Mouse (Mus musculus): ENCODE data around the gene Ebf1. TPM values are rescaled to one million over a fixed set of nuclear protein-coding genes. Genes with fewer than 3 reads are reported as not detected.

Ebf1 gene
- polyA plus RNA-seq, 1 experiment, result 2.3 TPM

DNA sequence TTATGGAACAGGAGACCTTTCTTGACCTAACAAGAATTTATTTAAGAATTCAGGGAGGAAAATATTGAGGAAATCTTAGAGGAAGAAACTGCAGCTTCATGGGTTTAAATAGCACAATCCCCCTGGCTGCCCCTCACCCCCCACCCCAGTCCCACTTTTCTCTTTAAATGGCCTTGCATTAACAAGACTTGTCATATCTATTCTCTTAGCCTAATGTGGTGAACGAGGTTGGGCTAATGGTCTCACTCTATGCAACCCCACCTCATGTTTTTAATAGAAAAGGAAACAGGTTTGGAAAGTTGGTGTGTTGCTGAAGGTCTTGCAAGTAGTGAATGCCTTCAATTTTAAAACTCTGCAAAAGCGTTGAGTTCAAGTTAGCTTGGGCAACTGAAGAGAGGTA, 110.7 kb downstream of the Ebf1 start:
- no peak overlapping the region for H3K27ac ChIP-seq (ENCODE audit: insufficient read depth, low read length)
- no peak for TF ChIP-seq POLR2A (IDR thresholded peaks at IDR 0.05; ENCODE audit: insufficient read depth, low read length)
- TF ChIP-seq EP300 (IDR thresholded peaks at IDR 0.05; ENCODE audit: insufficient read depth, low read depth, low read length), result no peak
- TF ChIP-seq CTCF (IDR thresholded peaks at IDR 0.05; ENCODE audit: low read depth, low read length), result no peak

GRCm38 (mm10) chr11:44728271-44728670, 111.2 kb downstream of the Ebf1 start:
- Histone ChIP-seq H3K27ac (ENCODE audit: insufficient read depth, low read length) (no peak overlapping the region), H3K4me1 (ENCODE audit: control insufficient read depth, insufficient read depth, low read length) (no peaks in the 10 kb centered on the region), H3K27me3 (ENCODE audit: control insufficient read depth, insufficient read depth, low read length, poor library complexity, severe bottlenecking) (no peaks in the 10 kb centered on the region; the same call in 1 of the 2 replicates), H3K4me3 (ENCODE audit: low read depth, low read length) (no peak overlapping the region), H3K36me3 (ENCODE audit: control insufficient read depth, insufficient read depth, low read length, poor library complexity, severe bottlenecking) (no peaks in the 10 kb centered on the region), H3K9ac (ENCODE audit: low read depth, poor library complexity, severe bottlenecking) (no peak overlapping the region), H3K9me3 (replicated peaks; ENCODE audit: control insufficient read depth, insufficient read depth, low read length, poor library complexity, severe bottlenecking) (no peaks in the 10 kb centered on the region)
- no peak for TF ChIP-seq CTCF (IDR thresholded peaks at IDR 0.05; ENCODE audit: low read depth, low read length)

More for the DNA sequence above, 110.7 kb downstream of the Ebf1 start:
- no peak overlapping the region for H3K4me3 ChIP-seq (ENCODE audit: low read depth, low read length)
- no peaks in the 10 kb centered on the region for H3K36me3 ChIP-seq (ENCODE audit: control insufficient read depth, insufficient read depth, low read length, poor library complexity, severe bottlenecking)
- H3K9me3 ChIP-seq (replicated peaks; ENCODE audit: control insufficient read depth, insufficient read depth, low read length, poor library complexity, severe bottlenecking), result no peaks in the 10 kb centered on the region
- H3K27me3 ChIP-seq (ENCODE audit: control insufficient read depth, insufficient read depth, low read length, poor library complexity, severe bottlenecking), result no peaks in the 10 kb centered on the region; the same call in 1 of the 2 replicates
- H3K9ac ChIP-seq (ENCODE audit: low read depth, poor library complexity, severe bottlenecking), result no peak overlapping the region
- no peaks in the 10 kb centered on the region for H3K4me1 ChIP-seq (ENCODE audit: control insufficient read depth, insufficient read depth, low read length)

- H3K36me3 ChIP-seq (ENCODE audit: control insufficient read depth, insufficient read depth, low read length, poor library complexity, severe bottlenecking), result no peaks in the 10 kb centered on the region
- H3K4me1 ChIP-seq (ENCODE audit: control insufficient read depth, insufficient read depth, low read length), result no peaks in the 10 kb centered on the region
- H3K9me3 ChIP-seq (replicated peaks; ENCODE audit: control insufficient read depth, insufficient read depth, low read length, poor library complexity, severe bottlenecking), result no peaks in the 10 kb centered on the region
- no peaks in the 10 kb centered on the region for H3K27me3 ChIP-seq (ENCODE audit: control insufficient read depth, insufficient read depth, low read length, poor library complexity, severe bottlenecking)
- no peak overlapping the region for H3K27ac ChIP-seq (ENCODE audit: insufficient read depth, low read length)
- TF ChIP-seq CTCF (IDR thresholded peaks at IDR 0.05; ENCODE audit: low read depth, low read length) (no peak), POLR2A (IDR thresholded peaks at IDR 0.05; ENCODE audit: insufficient read depth, low read length) (no peak), EP300 (IDR thresholded peaks at IDR 0.05; ENCODE audit: insufficient read depth, low read depth, low read length) (no peak)
- H3K4me3 ChIP-seq (ENCODE audit: low read depth, low read length), result no peak overlapping the region
- no peak overlapping the region for H3K9ac ChIP-seq (ENCODE audit: low read depth, poor library complexity, severe bottlenecking)
Observed at GRCm38 (mm10) chr11:44729931-44730330, 112.8 kb downstream of the Ebf1 start.

GRCm38 (mm10) chr11:44731763-44732162, 114.6 kb downstream of the Ebf1 start:
- H3K9me3 ChIP-seq (replicated peaks; ENCODE audit: control insufficient read depth, insufficient read depth, low read length, poor library complexity, severe bottlenecking), result no peaks in the 10 kb centered on the region
- no peaks in the 10 kb centered on the region for H3K4me1 ChIP-seq (ENCODE audit: control insufficient read depth, insufficient read depth, low read length)
- H3K36me3 ChIP-seq (ENCODE audit: control insufficient read depth, insufficient read depth, low read length, poor library complexity, severe bottlenecking), result no peaks in the 10 kb centered on the region
- H3K27ac ChIP-seq (ENCODE audit: insufficient read depth, low read length), result no peak overlapping the region
- H3K9ac ChIP-seq (ENCODE audit: low read depth, poor library complexity, severe bottlenecking), result no peak overlapping the region
- TF ChIP-seq CTCF (IDR thresholded peaks at IDR 0.05; ENCODE audit: low read depth, low read length), result no peak
- TF ChIP-seq POLR2A (IDR thresholded peaks at IDR 0.05; ENCODE audit: insufficient read depth, low read length), result no peak
- no peak for TF ChIP-seq EP300 (IDR thresholded peaks at IDR 0.05; ENCODE audit: insufficient read depth, low read depth, low read length)
- H3K27me3 ChIP-seq (ENCODE audit: control insufficient read depth, insufficient read depth, low read length, poor library complexity, severe bottlenecking), result no peaks in the 10 kb centered on the region
- H3K4me3 ChIP-seq (ENCODE audit: low read depth, low read length), result no peak overlapping the region

GRCm38 (mm10) chr11:44733276-44733675, 116.2 kb downstream of the Ebf1 start:
- Histone ChIP-seq H3K27me3 (ENCODE audit: control insufficient read depth, insufficient read depth, low read length, poor library complexity, severe bottlenecking) (no peaks in the 10 kb centered on the region), H3K36me3 (ENCODE audit: control insufficient read depth, insufficient read depth, low read length, poor library complexity, severe bottlenecking) (no peaks in the 10 kb centered on the region), H3K4me3 (ENCODE audit: low read depth, low read length) (no peak overlapping the region), H3K9me3 (replicated peaks; ENCODE audit: control insufficient read depth, insufficient read depth, low read length, poor library complexity, severe bottlenecking) (no peaks in the 10 kb centered on the region), H3K4me1 (ENCODE audit: control insufficient read depth, insufficient read depth, low read length) (no peaks in the 10 kb centered on the region), H3K27ac (ENCODE audit: insufficient read depth, low read length) (no peak overlapping the region), H3K9ac (ENCODE audit: low read depth, poor library complexity, severe bottlenecking) (no peak overlapping the region)
- TF ChIP-seq CTCF (IDR thresholded peaks at IDR 0.05; ENCODE audit: low read depth, low read length) (no peak), POLR2A (IDR thresholded peaks at IDR 0.05; ENCODE audit: insufficient read depth, low read length) (no peak), EP300 (IDR thresholded peaks at IDR 0.05; ENCODE audit: insufficient read depth, low read depth, low read length) (no peak)

- no peak overlapping the region for H3K27ac ChIP-seq (ENCODE audit: insufficient read depth, low read length)
- no peak overlapping the region for H3K9ac ChIP-seq (ENCODE audit: low read depth, poor library complexity, severe bottlenecking)
- H3K36me3 ChIP-seq (ENCODE audit: control insufficient read depth, insufficient read depth, low read length, poor library complexity, severe bottlenecking), result no peaks in the 10 kb centered on the region
- no peaks in the 10 kb centered on the region for H3K27me3 ChIP-seq (ENCODE audit: control insufficient read depth, insufficient read depth, low read length, poor library complexity, severe bottlenecking)
- H3K4me3 ChIP-seq (ENCODE audit: low read depth, low read length), result no peak overlapping the region
- TF ChIP-seq CTCF (IDR thresholded peaks at IDR 0.05; ENCODE audit: low read depth, low read length), result no peak
- 0 out of 2 replicates have a peak, but pooled peaks cover 4% of the 10 kb centered on the region for H3K9me3 ChIP-seq (replicated peaks; ENCODE audit: control insufficient read depth, insufficient read depth, low read length, poor library complexity, severe bottlenecking)
- H3K4me1 ChIP-seq (ENCODE audit: control insufficient read depth, insufficient read depth, low read length), result no peaks in the 10 kb centered on the region
Observed at GRCm38 (mm10) chr11:44738046-44738445, 120.9 kb downstream of the Ebf1 start.
